Mouse (Mus musculus) limb, embryonic 11.5 days (tissue): Measurements from ENCODE around the gene Zdhhc22. TPM values are rescaled to one million over a fixed set of nuclear protein-coding genes. Genes with fewer than 3 reads are reported as not detected.

Experiments used
- ATAC-seq: fragments of 200-750 bp; cut with Nextera tagmentation; 2 replicates; pipeline ENCODE4 v1.8.0; 2017; ENCODE audit warnings: low read depth; ENCODE audit not compliant: insufficient number of reproducible peaks, low FRiP score, low TSS enrichment
- DNase-seq: peaks from one replicate; pipeline ENCODE4 v3.0.0-alpha.2; 2015; ENCODE audit warnings: low spot score
- H3K27ac ChIP-seq: fragments of 300-500 bp; sonication (generic); replicated peaks from 2 replicates; pipeline ENCODE4 v1.5.1; 2014; ENCODE audit warnings: low read depth, mild to moderate bottlenecking, low read length
- H3K27me3 ChIP-seq: fragments of 300-500 bp; sonication (generic); 2 replicates; pipeline ENCODE4 v1.6.1; 2014; ENCODE audit warnings: mild to moderate bottlenecking, low read length, mixed read lengths; ENCODE audit not compliant: control insufficient read depth, insufficient read depth
- H3K36me3 ChIP-seq: fragments of 300-500 bp; sonication (generic); 2 replicates; pipeline ENCODE4 v1.6.1; 2014; ENCODE audit warnings: mild to moderate bottlenecking, low read length, moderate library complexity, mixed read lengths; ENCODE audit not compliant: control insufficient read depth, insufficient read depth
- H3K4me1 ChIP-seq: fragments of 300-500 bp; sonication (generic); 2 replicates; pipeline ENCODE4 v1.6.1; 2014; ENCODE audit warnings: low read length, mixed read lengths; ENCODE audit not compliant: control insufficient read depth, insufficient read depth
- H3K4me2 ChIP-seq: fragments of 300-500 bp; sonication (generic); 2 replicates; pipeline ENCODE4 v1.6.1; 2014; ENCODE audit warnings: low read depth, mild to moderate bottlenecking, moderate library complexity; ENCODE audit not compliant: severe bottlenecking
- H3K4me3 ChIP-seq: fragments of 300-500 bp; sonication (generic); 2 replicates; pipeline ENCODE4 v1.5.1; 2014; ENCODE audit warnings: low read depth, low read length
- H3K9ac ChIP-seq: fragments of 300-500 bp; sonication (generic); 2 replicates; pipeline ENCODE4 v1.6.1; 2014; ENCODE audit warnings: mild to moderate bottlenecking, low read length
- H3K9me3 ChIP-seq: fragments of 300-500 bp; sonication (generic); 2 replicates; pipeline ENCODE4 v1.6.1; 2016; ENCODE audit warnings: low read length; ENCODE audit not compliant: control insufficient read depth
- WGBS: fragments of 180-500 bp; shearing (Covaris S2); extraction: QIAGEN DNeasy Blood & Tissue Kit; methylation state at CpG from one replicate; pipeline ENCODE4 v1.1.7; 2014; 5-methylcytosine and 5-hydroxymethylcytosine counted together
- polyA plus RNA-seq: library from polyadenylated mRNA; unstranded; fragments of >200 nt; fragmentation: Nextera tagmentation; extraction: Ambion mirVana; gene quantifications from 2 replicates; pipeline ENCODE4 v1.2.1, GENCODE M21; 2014

The Zdhhc22 gene
- polyA plus RNA-seq, 1 experiment from 2014 or later: 0.05 TPM

DNA sequence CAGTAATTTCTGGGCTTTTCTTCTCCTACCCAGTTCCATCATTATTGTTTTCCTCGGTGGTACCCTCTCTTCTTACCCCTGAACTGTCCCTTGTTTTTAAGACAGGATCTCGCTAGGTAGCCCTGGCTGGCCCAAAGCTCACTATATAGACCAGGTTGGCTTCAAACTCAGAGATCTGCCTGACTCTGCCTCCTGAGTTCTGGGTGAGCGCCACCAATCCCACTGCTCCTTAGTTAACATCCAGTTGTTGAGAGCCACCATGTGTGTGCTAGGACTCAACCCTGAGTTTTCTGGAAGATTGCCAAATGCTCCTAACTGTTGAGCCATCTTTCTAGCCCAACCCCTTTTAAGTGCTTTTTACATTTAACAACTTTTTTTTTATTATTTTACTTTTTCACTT, 39.3 kb downstream of the Zdhhc22 start:
- DNase-seq: no peak
- Histone ChIP-seq H3K9ac (no peak overlapping the region), H3K36me3 (peaks cover 3% of the 10 kb centered on the region; the same call in 1 of the 2 replicates), H3K27ac (no peak overlapping the region), H3K27me3 (no peaks in the 10 kb centered on the region), H3K4me1 (peaks cover 12% of the 10 kb centered on the region), H3K4me2 (no peak overlapping the region), H3K4me3 (no peak overlapping the region), H3K9me3 (no peaks in the 10 kb centered on the region)
- no peak for ATAC-seq
- 91% methylated on average over 3 of the region's 3 CpGs for WGBS

DNA sequence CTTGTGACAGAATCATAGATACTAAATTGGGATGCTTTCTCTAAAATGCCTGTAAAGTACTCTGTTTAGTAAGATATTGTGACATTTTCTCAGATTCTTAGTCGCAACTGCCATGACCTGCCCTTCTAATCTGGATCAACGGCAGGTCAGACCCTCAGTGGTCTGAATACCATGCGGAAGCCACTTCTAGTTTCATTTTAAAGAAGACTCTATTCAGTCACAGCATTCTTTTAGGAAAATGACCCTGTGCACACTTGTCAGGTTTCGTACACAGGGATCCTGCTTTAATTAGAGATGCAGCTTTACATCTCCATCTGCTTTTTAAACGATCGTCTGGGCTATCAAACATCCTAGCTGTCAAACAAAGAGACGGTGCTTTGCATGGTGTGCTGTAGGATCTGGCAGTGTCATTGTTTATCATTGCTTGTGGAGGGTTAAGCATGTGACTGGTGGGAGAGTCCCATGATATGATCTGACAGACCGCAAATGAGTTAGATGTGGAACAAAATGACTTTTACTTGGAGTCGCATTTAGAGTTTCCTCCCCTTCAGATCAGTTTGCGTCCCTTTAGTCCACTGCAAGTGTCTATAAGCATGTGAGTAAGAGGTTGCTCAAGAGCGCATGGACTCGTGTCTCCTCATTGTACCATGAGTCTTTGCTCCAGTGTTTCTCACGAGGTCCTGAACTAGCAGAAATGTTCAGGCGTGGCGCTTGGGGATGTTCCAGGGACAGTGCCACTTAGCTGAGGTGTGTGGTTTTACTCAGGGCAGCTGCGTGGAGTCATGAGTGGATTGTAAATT, 39.9 kb downstream of the Zdhhc22 start:
- ATAC-seq (no peak), DNase-seq (no peak)
- Histone ChIP-seq H3K9ac (no peak overlapping the region), H3K27ac (no peak overlapping the region), H3K27me3 (no peaks in the 10 kb centered on the region), H3K36me3 (peaks cover 3% of the 10 kb centered on the region; the same call in 1 of the 2 replicates), H3K4me1 (peaks cover 12% of the 10 kb centered on the region), H3K9me3 (no peaks in the 10 kb centered on the region), H3K4me2 (no peak overlapping the region), H3K4me3 (no peak overlapping the region)
- WGBS: 85% methylated on average over 16 of the region's 16 CpGs

DNA sequence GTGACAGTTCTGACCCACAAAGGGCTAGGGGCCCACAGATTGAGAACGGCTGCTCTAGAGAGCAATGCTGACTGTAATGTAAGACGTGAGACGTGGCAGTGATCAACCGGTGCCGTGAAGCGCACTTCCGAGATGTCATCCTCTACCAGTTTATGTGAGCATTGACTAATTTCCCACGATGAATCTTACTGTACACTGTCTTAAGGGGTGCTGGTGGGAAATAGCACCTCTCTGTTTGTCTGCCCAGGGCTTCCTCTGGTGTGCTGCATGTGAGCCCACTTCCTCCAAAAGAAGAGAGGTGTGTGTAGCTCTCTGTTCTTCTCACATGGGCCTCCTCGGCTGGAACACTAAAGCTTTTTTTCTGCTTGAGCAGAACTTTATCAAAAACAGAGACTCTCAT, 40.7 kb downstream of the Zdhhc22 start:
- Histone ChIP-seq H3K4me1 (peaks cover 12% of the 10 kb centered on the region), H3K36me3 (peaks cover 3% of the 10 kb centered on the region; the same call in 1 of the 2 replicates), H3K4me2 (no peak overlapping the region), H3K9me3 (no peaks in the 10 kb centered on the region), H3K9ac (no peak overlapping the region), H3K27ac (no peak overlapping the region), H3K27me3 (no peaks in the 10 kb centered on the region), H3K4me3 (no peak overlapping the region)
- 90% methylated on average over 9 of the region's 9 CpGs for WGBS
- no peak for ATAC-seq
- no peak for DNase-seq

DNA sequence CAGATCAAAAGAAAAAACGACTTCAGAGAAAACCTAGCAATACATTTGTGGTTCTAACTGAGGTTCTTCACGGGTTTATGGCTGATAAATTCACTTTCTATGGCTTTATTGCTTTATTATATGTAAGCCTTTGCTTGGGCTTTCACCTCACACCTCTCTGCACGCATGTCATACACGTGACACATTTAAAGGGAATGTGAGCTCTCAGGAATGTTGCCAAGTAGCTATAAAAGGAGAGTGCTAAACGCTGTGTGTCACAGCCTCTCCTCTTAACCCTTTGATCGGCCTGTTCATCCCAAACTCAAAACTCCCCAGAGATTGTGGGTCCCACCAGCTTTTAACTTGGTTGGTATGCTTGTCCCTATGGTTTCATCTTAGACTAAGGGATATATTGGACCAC, 41.6 kb downstream of the Zdhhc22 start:
- no peak overlapping the region for H3K27ac ChIP-seq
- H3K4me1 ChIP-seq: peaks cover 12% of the 10 kb centered on the region
- no peak overlapping the region for H3K9ac ChIP-seq
- no peak for ATAC-seq
- no peaks in the 10 kb centered on the region for H3K27me3 ChIP-seq
- no peaks in the 10 kb centered on the region for H3K9me3 ChIP-seq
- H3K36me3 ChIP-seq: no peaks in the 10 kb centered on the region; the same call in 1 of the 2 replicates
- DNase-seq: no peak
- WGBS: 44% methylated on average over 6 of the region's 6 CpGs
- H3K4me2 ChIP-seq: peak overlapping the region; percentile 82; the same call in 1 of the 2 replicates
- H3K4me3 ChIP-seq: 0 out of 2 replicates have a peak overlapping the region, but pooled peaks have one; percentile 74

DNA sequence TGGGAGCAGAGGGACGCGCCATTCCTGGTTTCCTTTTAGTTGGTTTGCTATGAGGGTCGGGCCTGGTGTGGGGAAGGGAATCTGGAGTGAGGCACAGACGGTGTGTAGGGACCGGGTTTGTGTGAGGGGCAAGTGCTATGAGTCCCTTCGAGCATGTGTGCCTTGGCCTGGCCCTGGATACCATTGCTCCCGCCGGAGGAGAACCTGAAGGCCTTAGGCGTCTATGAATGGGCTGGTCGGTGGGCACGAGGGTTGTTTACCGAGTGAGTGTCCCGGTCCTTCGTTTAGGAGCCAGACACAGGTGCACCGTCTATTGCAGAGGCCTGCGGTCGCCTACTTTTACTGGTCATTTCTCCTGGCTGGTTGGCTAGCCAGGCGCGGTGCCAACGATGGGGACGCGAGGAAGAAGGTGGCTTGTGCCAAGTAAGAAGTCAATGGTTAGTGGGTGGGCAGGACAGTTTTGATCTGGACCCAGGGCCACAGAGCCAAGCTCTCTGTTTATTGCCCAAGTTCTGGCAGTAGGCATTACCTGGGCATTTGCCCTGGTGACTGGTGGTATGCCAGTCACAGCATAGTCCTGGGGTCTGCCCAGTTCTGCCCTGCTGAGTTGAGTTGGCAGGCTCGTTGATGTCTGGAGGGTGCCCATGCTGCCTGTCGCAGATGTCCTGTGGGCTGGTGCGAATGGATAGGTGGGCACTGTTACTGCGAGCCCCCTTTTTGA, 42.4 kb downstream of the Zdhhc22 start:
- WGBS: 22% methylated on average over 26 of the region's 26 CpGs
- Histone ChIP-seq H3K27ac (peak overlapping the region; percentile 43; the same call in 1 of the 2 replicates), H3K4me2 (peak overlapping the region; percentile 82), H3K4me3 (peak overlapping the region; percentile 74), H3K36me3 (no peaks in the 10 kb centered on the region; the same call in 1 of the 2 replicates), H3K9ac (peak overlapping the region; percentile 98), H3K4me1 (peaks cover 12% of the 10 kb centered on the region), H3K27me3 (no peaks in the 10 kb centered on the region), H3K9me3 (no peaks in the 10 kb centered on the region)
- DNase-seq (no peak), ATAC-seq (peak; percentile 37)

DNA sequence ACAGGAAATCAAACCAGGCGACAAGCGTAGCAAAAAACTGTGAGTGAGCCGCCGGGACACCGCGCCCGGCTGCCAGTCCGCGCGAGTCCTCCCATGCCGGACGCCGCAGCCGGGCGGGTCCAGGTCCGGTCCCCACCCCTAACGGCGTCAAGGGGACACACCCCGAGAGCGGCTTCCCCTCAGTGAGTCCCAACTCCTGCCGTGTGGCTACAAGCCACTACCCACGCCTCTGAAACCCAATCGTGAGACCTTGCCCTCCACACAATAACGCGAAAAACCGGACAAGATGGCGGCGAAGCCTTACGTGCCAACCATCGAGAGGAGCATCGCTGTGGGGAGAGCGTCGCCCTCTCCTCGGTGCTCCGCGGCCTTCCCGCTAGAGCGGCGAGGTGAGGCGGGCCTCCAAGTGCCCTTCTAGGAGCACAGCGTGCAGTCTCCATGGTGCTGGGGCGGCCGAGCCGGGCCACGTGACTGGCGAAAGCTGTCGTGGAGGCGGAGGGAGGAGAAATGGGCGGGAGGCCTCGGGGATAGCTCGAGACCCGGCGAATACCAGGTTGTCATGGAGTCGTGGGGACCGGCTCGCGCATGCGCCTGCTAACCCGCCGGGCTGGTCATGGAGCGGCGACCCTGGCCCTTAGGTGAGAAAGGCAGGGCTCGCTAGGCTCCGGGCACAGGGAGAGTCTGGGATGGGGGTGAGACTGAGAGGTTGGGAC, 43.2 kb downstream of the Zdhhc22 start, which contains the start of gene Cipc:
TSS of gene Cipc (plus strand) at position 182 of the 713 bp plus-strand sequence.
- Histone ChIP-seq H3K4me1 (peaks cover 12% of the 10 kb centered on the region), H3K4me2 (peak within 1 kb of the TSS; percentile 82)
- under 1% methylated on average over 64 of the region's 64 CpGs for WGBS

DNA sequence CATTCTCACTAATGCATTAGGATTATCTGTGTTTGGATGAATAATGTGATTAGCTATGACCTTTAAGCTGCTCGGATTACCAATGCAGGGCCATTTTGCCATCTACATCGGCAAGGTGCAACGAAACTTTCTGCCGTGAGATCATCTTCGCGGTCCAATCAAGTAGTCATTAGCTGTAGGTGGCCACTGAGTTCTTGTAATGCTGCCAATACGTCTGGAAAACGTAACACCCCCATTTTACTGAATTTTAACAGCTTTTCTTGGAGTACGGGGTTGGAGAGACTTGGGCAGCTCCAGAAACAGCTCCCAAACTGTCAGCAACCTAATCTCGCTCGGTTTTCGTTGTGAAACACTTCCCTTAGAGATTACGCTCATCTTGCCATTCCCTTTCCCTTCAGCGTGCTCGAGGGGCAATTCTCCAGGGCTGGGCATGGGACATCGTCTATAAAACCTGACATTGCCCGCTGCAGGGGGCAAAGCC, 43.9 kb downstream of the Zdhhc22 start:
- DNase-seq (peak; percentile 31), ATAC-seq (no peak)
- peak overlapping the region; percentile 74 for H3K4me3 ChIP-seq
- H3K9me3 ChIP-seq: no peaks in the 10 kb centered on the region
- peaks cover 12% of the 10 kb centered on the region for H3K4me1 ChIP-seq
- peak overlapping the region; percentile 98 for H3K27ac ChIP-seq
- no peaks in the 10 kb centered on the region for H3K27me3 ChIP-seq
- no peaks in the 10 kb centered on the region; the same call in 1 of the 2 replicates for H3K36me3 ChIP-seq
- H3K9ac ChIP-seq: peak overlapping the region; percentile 98
- H3K4me2 ChIP-seq: peak overlapping the region; percentile 82
- WGBS: 1% methylated on average over 17 of the region's 17 CpGs

More for the DNA sequence above, 43.2 kb downstream of the Zdhhc22 start, which contains the start of gene Cipc:
- Histone ChIP-seq H3K4me3 (peak within 1 kb of the TSS; percentile 74), H3K9ac (peak within 1 kb of the TSS; percentile 98), H3K27ac (peak within 1 kb of the TSS; percentile 98), H3K36me3 (no peaks in the 10 kb centered on the region; the same call in 1 of the 2 replicates), H3K27me3 (no peaks in the 10 kb centered on the region), H3K9me3 (no peaks in the 10 kb centered on the region)
- ATAC-seq: peak; percentile 99
- peak; percentile 98 for DNase-seq

DNA sequence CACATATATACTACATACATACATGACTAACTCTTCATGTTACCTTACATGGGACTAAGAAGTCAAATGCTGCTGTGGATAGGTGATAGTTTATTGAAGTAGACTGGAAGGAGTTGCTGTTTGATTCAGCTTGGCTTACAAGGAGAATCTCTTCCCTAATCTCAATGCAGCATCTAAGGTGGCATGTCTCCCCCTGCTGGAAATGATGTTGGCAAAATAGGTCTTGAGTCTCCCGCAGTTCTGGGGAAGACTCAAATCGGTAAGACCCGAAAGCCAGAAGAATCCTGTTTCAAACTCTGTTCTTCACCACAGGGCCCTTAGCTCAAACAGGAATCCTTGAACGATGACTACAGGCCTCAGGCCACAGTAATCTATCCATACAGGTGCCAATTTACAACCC, 45.1 kb downstream of the Zdhhc22 start:
- ATAC-seq (no peak), DNase-seq (peak; percentile 72)
- Histone ChIP-seq H3K27me3 (no peaks in the 10 kb centered on the region), H3K36me3 (no peaks in the 10 kb centered on the region; the same call in 1 of the 2 replicates), H3K9ac (no peak overlapping the region), H3K9me3 (no peaks in the 10 kb centered on the region), H3K27ac (no peak overlapping the region), H3K4me3 (no peak overlapping the region), H3K4me1 (peaks cover 12% of the 10 kb centered on the region), H3K4me2 (no peak overlapping the region)
- WGBS: 8% methylated on average over 4 of the region's 4 CpGs
